Mouse (Mus musculus) cerebellum, postnatal 14 days (tissue): ENCODE data around the gene Ogfrl1.
"Not testable (repeated sequence)": the region's sequence is repeated elsewhere in the genome, so short reads cannot be mapped to it uniquely, and the experiment has no call there.

Experiments used
- DNase-seq, 2 experiments: peaks; one replicate each; pipeline ENCODE4 v3.0.0; 2021; ENCODE audit warnings: mixed read lengths in 2 of 2

Ogfrl1 gene

GRCm38 (mm10) chr1:23397623-23398022 lies at the start of gene Ogfrl1:
TSS of gene Ogfrl1 (minus strand) at chr1:23397772.
- DNase-seq = no peak

GRCm38 (mm10) chr1:23445736-23446424 lies 48.3 kb upstream of the Ogfrl1 start:
- peak; percentile 35 to 66 for DNase-seq

- DNase-seq = no peak
Observed at GRCm38 (mm10) chr1:23433612-23434011, 36.0 kb upstream of the Ogfrl1 start.

GRCm38 (mm10) chr1:23426447-23426846 lies 28.9 kb upstream of the Ogfrl1 start:
- DNase-seq = no peak

GRCm38 (mm10) chr1:23418941-23419340 lies 21.4 kb upstream of the Ogfrl1 start:
- no peak for DNase-seq

- no peak for DNase-seq
Observed at GRCm38 (mm10) chr1:23418059-23418458, 20.5 kb upstream of the Ogfrl1 start.

- DNase-seq = no peak
Observed at GRCm38 (mm10) chr1:23417562-23417961, 20.0 kb upstream of the Ogfrl1 start.

- no peak for DNase-seq
Observed at GRCm38 (mm10) chr1:23411533-23411932, 14.0 kb upstream of the Ogfrl1 start.

DNA sequence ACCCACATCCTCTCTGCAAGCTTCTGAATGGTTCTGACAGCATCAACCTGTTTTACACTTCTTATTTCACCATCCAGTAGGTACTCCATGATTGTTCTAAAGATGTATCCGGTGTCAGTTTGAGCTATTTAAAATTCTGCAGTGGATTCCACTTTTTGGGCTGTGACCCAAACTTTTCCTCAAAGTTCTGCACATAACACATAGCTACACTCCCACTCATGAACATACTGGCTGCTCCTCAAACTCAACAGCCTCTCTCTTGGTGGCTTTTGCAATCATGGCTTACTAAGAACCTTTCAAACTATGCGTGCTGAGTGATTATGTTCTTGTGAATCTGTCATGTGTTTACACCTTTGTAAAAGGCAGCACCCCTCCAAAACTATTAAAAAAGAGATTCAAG lies 12.4 kb upstream of the Ogfrl1 start:
- DNase-seq = no peak

GRCm38 (mm10) chr1:23402401-23402800 lies 4.8 kb upstream of the Ogfrl1 start:
- DNase-seq = no peak

DNA sequence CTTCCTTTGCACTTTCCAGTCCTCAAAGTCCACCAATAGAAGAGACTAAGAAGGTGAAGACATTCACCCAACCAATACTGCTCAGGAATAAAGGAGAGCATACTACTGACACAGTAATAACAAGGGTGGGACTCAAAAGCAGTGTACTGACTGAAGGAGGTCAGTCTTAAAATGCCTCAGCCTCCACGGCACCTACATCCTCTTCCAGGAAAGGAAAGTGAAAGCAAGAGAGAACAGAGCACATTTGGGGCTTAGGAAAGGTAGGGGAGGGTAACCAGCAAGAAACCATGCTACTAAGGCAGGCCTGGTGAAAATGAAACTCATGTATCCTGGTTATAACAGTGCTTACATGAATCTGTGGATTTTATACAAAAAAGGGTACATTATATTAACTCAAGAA lies 2.0 kb upstream of the Ogfrl1 start:
- no peak for DNase-seq

GRCm38 (mm10) chr1:23394356-23394755 lies 3.2 kb downstream of the Ogfrl1 start:
- DNase-seq = not testable (repeated sequence)

- DNase-seq = no peak
Observed at GRCm38 (mm10) chr1:23391744-23392143, 5.8 kb downstream of the Ogfrl1 start.

DNA sequence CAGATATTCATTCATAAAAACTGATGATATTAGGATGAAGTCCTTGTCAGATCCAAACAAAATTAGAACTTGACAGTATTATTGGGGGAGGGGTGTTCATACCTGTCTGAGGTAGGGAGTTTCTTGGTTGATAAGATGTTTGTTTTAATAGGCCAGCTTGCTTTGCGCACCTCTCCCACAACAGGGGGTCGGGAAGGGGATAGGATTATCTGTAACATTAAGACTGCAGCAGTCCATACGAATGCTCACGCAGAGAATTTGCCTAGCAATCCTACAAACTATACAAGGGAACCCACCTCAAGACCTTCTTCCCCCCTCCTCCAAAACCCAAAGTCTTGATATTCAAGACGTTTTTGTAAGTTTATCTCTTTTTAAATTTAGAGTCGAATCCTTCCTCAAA lies 13.2 kb downstream of the Ogfrl1 start:
- DNase-seq = no peak

- peak; percentile 96 to 98 for DNase-seq
Observed at GRCm38 (mm10) chr1:23382806-23383653, 14.5 kb downstream of the Ogfrl1 start.

- DNase-seq = no peak
Observed at GRCm38 (mm10) chr1:23382461-23382805, 15.1 kb downstream of the Ogfrl1 start.

DNA sequence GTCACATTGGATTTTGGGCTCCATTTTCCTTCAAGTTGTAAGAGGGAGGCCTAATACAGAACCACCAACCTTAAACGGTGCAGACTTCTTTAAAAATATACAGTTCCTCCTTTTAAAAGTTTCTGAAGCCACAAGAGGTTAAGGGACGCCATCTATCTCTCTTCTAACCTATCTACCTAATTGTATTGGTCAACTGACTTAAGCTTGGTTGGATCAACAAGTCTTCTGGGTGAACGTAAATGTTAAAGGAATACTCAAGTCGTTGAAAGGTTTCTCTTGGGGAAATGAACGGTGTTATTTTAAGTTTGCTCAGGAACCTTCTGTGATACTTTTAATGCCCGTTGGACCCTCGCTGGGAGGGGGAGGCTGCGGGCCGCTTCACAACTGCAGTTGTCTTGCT lies 15.5 kb downstream of the Ogfrl1 start:
- DNase-seq = no peak

DNA sequence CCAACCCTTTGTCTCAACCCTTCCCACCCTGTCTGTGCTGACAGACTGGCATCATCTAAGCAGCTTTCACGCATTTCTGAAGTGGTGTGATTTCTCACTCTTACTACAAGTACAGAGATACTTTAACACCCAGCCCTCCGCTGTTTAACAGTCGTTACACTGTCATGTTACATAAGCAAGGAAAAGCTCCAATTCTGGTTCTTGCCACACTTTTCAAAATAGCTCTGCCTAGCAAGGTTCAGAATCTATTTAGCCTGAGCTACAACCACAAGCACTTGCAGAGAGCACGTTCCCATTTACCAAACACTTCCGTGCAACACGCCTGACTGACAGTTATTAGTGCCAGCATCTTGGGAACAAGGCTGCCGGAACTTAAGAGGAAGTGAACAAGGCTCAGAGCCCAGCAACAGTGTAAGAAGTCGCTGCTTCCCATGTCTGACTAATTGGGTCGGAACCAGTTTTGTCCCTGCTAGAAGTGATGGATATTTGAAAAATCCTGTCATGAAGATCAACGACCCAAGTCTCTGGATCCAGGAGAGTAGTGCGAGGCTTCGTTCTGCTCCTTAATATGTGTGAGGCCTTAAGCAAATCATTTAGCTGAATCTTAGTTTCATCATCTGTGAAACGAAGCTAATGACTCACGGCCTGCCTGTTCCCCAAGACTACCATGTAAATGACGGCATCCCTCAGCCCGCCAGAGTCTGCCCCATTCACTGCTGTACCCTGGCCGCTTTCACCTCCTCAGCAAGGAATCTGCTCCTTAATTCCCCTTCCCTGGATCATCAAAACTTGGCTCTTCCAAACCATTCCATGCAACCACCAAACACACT lies 17.4 kb downstream of the Ogfrl1 start:
- DNase-seq = peak; percentile 8 to 13

DNA sequence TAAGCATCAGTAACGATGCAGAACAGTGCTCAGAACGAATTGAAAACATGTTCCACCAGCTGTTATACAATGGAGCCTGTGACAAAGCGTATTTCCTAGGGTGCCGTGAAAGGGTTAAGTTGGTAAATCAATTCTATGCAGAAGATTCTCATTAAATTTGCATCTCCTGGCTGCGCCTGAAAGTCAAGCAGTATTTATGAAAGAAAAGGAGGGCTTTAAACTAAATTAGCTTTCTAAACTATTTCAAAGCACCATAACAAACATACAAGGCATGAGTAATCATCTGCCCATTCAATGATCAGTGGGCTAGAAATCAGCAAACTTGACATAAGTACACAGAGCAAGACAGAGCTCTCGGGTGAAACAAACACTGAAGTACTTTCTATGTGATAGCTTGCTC lies 18.3 kb downstream of the Ogfrl1 start:
- DNase-seq = no peak

- peak in 1 of 2 experiments; percentile 11 for DNase-seq
Observed at GRCm38 (mm10) chr1:23377572-23377971, 20.0 kb downstream of the Ogfrl1 start.

DNA sequence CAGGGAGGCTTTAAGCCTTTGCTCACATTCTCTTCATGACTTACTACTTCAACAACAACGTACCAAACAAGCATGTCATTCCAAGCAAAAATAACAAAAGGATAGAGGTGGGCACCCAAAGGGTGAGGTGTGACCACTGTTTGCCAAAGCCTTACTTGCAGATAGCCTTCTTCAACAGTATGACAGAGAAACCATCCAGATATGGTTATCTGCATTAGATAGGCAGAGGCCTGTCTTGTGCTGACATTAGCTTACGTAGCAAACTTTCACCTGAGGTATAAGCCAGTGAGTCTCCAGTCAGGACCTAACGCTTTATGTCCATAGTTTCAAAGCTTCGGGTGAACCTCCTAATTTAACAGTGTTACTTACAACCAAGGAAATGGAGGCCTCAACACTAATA lies 23.4 kb downstream of the Ogfrl1 start:
- DNase-seq = no peak

DNA sequence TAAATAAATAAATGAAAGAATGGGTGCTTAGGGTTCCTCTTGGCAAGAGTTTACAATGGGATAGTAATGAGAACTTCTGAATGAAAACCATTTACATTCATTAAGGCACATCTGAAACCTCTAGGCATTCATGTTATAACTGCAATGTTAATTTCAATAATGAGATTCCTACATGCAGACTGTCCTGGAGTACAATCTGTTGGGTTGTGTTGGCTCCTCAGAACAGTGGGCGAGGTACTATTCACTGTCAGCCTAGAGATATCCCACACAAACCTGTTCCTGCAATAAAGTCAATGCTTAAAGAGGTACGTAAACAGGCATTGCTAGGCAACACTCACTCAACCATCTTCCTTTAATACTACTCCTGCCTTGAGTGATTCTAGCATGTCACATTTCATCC lies 32.0 kb downstream of the Ogfrl1 start:
- DNase-seq = no peak

GRCm38 (mm10) chr1:23352895-23353294 lies 44.7 kb downstream of the Ogfrl1 start:
- no peak for DNase-seq
